Mouse (Mus musculus) testis, adult 2 months (tissue): Measurements from ENCODE around the gene Nab1.

Source experiments
- CTCF ChIP-seq: fragments of 200-500 bp; IDR thresholded peaks from 2 replicates; pipeline ENCODE4 v1.5.1; 2012; ENCODE audit warnings: low read depth, mild to moderate bottlenecking, inconsistent platforms, low read length, moderate library complexity; ENCODE audit not compliant: control insufficient read depth, insufficient read depth, insufficient replicate concordance
- POLR2A ChIP-seq: fragments of 200-500 bp; IDR thresholded peaks from 2 replicates; pipeline ENCODE4 v1.6.1; 2012; ENCODE audit warnings: low read depth, mild to moderate bottlenecking, inconsistent platforms, low read length, moderate library complexity; ENCODE audit not compliant: control insufficient read depth

- no peak for TF ChIP-seq POLR2A
- no peak for TF ChIP-seq CTCF
Observed at GRCm38 (mm10) chr1:52484980-52485379, 15.5 kb downstream of the Nab1 start.
